Mouse (Mus musculus) midbrain, embryonic 10.5 days (tissue): ENCODE measurements around the gene Kpna3. TPM values are rescaled to one million over a fixed set of nuclear protein-coding genes. Genes with fewer than 3 reads are reported as not detected.

ENCODE experiments used
- DNase-seq: peaks from one replicate; pipeline ENCODE4 v3.0.0-alpha.2; 2017; ENCODE audit warnings: low spot score
- H3K27ac ChIP-seq: fragments of 300-500 bp; sonication (generic); replicated peaks from 2 replicates; pipeline ENCODE4 v1.5.1; 2016; ENCODE audit warnings: mild to moderate bottlenecking
- H3K27me3 ChIP-seq: fragments of 300-500 bp; sonication (generic); 2 replicates; pipeline ENCODE4 v1.6.1; 2016; ENCODE audit warnings: low read depth, mild to moderate bottlenecking; ENCODE audit not compliant: poor library complexity, severe bottlenecking
- H3K36me3 ChIP-seq: fragments of 300-500 bp; sonication (generic); 2 replicates; pipeline ENCODE4 v1.6.1; 2016; ENCODE audit warnings: mild to moderate bottlenecking, moderate library complexity
- H3K4me1 ChIP-seq: fragments of 300-500 bp; sonication (generic); 2 replicates; pipeline ENCODE4 v1.6.1; 2016
- H3K4me3 ChIP-seq: fragments of 300-500 bp; sonication (generic); 2 replicates; pipeline ENCODE4 v1.5.1; 2016; ENCODE audit warnings: mild to moderate bottlenecking, moderate library complexity
- H3K9me3 ChIP-seq: fragments of 300-500 bp; sonication (generic); replicated peaks from 2 replicates; pipeline ENCODE4 v1.6.1; 2016; ENCODE audit warnings: mild to moderate bottlenecking
- WGBS: fragments of 180-500 bp; shearing (Covaris S2); methylation state at CpG from one replicate; pipeline ENCODE4 v1.1.7; 2016; 5-methylcytosine and 5-hydroxymethylcytosine counted together
- polyA plus RNA-seq: library from polyadenylated mRNA; unstranded; fragments of >200 nt; fragmentation: Nextera tagmentation; extraction: Ambion mirVana; gene quantifications from 2 replicates; pipeline ENCODE4 v1.2.1, GENCODE M21; 2016

Kpna3 gene
- polyA plus RNA-seq, 1 experiment from 2014 or later: 90.9 TPM

- 95% methylated on average over 2 of the region's 2 CpGs for WGBS
- no peak overlapping the region for H3K27ac ChIP-seq
- no peaks in the 10 kb centered on the region for H3K9me3 ChIP-seq
- no peaks in the 10 kb centered on the region for H3K27me3 ChIP-seq
- no peak for DNase-seq
- no peak overlapping the region for H3K4me3 ChIP-seq
- H3K4me1 ChIP-seq: no peaks in the 10 kb centered on the region
- H3K36me3 ChIP-seq: peaks cover 25% of the 10 kb centered on the region
Observed at GRCm38 (mm10) chr14:61425080-61425665, 14.5 kb downstream of the Kpna3 start.

- 89% methylated on average over 4 of the region's 4 CpGs for WGBS
- DNase-seq: no peak
- Histone ChIP-seq H3K27ac (no peak overlapping the region), H3K4me3 (no peak overlapping the region), H3K9me3 (no peaks in the 10 kb centered on the region), H3K36me3 (no peaks in the 10 kb centered on the region), H3K27me3 (no peaks in the 10 kb centered on the region), H3K4me1 (peaks cover 16% of the 10 kb centered on the region)
Observed at GRCm38 (mm10) chr14:61415719-61416118, 24.0 kb downstream of the Kpna3 start.

DNA sequence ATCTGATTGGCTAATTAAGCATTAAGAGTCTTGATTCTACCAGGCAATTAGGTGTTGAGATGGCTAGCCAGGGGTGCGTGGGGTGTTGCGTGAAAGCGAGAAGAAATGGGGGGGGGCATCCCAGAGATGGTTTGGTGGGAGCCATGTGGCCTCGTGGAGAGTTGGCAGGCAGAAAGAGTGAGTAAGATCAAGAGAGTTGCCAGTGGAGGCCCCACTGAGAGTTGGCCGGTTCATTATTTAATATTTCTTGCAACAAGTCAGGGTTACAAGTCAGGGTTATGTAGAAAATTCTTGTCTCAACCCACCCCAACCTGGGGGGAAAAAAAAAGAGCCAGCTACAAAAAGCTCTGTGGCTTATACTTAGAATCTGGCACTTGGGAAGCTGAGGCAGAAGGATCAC lies 24.4 kb downstream of the Kpna3 start:
- Histone ChIP-seq H3K4me3 (no peak overlapping the region), H3K4me1 (peaks cover 16% of the 10 kb centered on the region), H3K9me3 (no peaks in the 10 kb centered on the region), H3K36me3 (no peaks in the 10 kb centered on the region), H3K27me3 (no peaks in the 10 kb centered on the region), H3K27ac (no peak overlapping the region)
- no peak for DNase-seq
- WGBS: 87% methylated on average over 5 of the region's 5 CpGs

DNA sequence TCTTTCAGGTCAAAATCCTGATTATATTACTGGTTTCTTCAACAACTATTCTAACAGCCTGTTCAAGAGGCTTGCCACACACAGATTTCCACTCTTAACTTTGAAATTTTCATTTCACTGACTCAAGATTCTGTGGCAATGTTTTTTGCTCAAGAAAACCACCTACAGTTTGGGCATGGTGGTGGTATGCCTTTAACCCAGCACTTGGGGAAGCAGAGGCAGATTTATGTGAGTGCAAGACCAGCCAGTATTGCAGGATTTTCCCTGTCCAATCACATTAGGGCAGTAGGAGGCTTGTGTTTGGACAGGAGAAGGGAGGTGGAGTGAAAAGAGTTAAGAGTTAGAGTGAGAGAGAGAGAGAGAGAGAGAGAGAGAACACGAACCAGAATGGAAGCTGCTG lies 24.9 kb downstream of the Kpna3 start:
- no peak overlapping the region for H3K27ac ChIP-seq
- WGBS: 46% methylated on average over 1 of the region's 1 CpGs
- no peaks in the 10 kb centered on the region for H3K36me3 ChIP-seq
- H3K4me1 ChIP-seq: peaks cover 16% of the 10 kb centered on the region
- no peaks in the 10 kb centered on the region for H3K9me3 ChIP-seq
- no peak overlapping the region for H3K4me3 ChIP-seq
- no peak for DNase-seq
- H3K27me3 ChIP-seq: no peaks in the 10 kb centered on the region

DNA sequence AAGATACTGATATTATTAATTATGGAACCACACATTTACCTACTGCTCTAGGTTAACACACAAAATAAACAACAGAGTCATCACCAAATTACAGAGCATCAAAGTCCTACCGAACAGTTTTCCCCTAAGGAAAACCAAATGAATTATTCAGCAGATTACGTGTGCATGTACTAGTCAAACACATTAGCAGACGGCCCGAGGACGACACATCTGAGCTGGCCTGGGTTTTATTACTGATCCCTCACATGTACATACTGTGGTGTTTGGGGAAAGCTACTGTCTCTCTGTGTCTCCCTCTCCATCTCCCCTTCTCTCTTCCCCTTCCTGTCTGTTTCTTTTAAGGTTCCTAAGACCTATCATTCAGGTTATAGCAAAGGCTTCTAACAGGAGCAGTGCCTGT lies 25.5 kb downstream of the Kpna3 start:
- no peaks in the 10 kb centered on the region for H3K27me3 ChIP-seq
- peaks cover 16% of the 10 kb centered on the region for H3K4me1 ChIP-seq
- H3K36me3 ChIP-seq: no peaks in the 10 kb centered on the region
- WGBS: 69% methylated on average over 5 of the region's 5 CpGs
- no peaks in the 10 kb centered on the region for H3K9me3 ChIP-seq
- DNase-seq: no peak
- H3K27ac ChIP-seq: no peak overlapping the region
- no peak overlapping the region for H3K4me3 ChIP-seq

GRCm38 (mm10) chr14:61413686-61414085 lies 26.0 kb downstream of the Kpna3 start:
- H3K27ac ChIP-seq: no peak overlapping the region
- no peak for DNase-seq
- WGBS: 85% methylated on average over 3 of the region's 3 CpGs
- no peak overlapping the region for H3K4me3 ChIP-seq
- peaks cover 16% of the 10 kb centered on the region for H3K4me1 ChIP-seq
- no peaks in the 10 kb centered on the region for H3K27me3 ChIP-seq
- no peaks in the 10 kb centered on the region for H3K9me3 ChIP-seq
- H3K36me3 ChIP-seq: no peaks in the 10 kb centered on the region

DNA sequence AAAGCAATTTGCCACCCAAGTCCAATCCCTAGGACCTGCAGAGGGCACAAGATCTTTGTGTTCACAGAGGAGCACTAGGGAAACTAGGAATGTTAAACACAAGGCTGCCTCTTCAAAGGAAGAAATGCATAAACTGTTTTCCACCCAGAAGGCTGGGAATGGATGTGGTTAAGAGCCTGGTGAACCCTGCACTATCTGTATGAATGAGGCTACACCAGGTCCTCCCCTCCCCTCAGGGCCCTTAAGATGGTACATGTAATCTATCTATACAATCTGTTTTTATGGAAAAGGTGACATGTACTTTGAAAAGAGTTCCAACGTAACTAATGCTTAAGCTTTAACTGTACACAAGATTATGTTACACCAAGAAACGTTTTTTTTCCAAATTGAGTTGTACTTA lies 29.7 kb downstream of the Kpna3 start:
- Histone ChIP-seq H3K36me3 (peaks cover 6% of the 10 kb centered on the region), H3K9me3 (no peaks in the 10 kb centered on the region), H3K4me1 (peaks cover 9% of the 10 kb centered on the region), H3K27me3 (no peaks in the 10 kb centered on the region), H3K27ac (no peak overlapping the region), H3K4me3 (no peak overlapping the region)
- no peak for DNase-seq
- WGBS: 80% methylated on average over 2 of the region's 2 CpGs

DNA sequence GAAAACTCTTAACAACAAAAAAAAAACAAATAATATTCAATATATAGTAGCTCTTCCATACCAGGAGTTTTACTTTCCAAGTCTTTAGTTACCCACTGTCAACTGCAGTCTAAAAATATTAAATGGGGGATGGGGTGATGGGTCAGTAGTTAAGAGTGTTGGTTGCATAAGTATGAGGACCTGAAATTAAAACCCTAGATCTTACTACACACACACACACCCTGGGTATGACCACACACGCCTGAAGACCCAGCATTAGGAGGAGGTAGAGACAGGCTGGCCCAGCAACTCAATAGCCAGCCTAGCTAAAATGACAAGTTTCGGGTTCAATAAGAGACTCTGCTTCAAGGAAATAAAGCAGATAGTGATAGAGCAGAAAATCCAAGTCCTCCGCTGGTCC lies 32.6 kb downstream of the Kpna3 start:
- H3K27ac ChIP-seq: no peak overlapping the region
- no peaks in the 10 kb centered on the region for H3K27me3 ChIP-seq
- WGBS: 88% methylated on average over 3 of the region's 3 CpGs
- H3K4me3 ChIP-seq: no peak overlapping the region
- DNase-seq: no peak
- H3K4me1 ChIP-seq: no peaks in the 10 kb centered on the region
- peaks cover 12% of the 10 kb centered on the region for H3K36me3 ChIP-seq
- H3K9me3 ChIP-seq: no peaks in the 10 kb centered on the region

GRCm38 (mm10) chr14:61405761-61406160 lies 33.9 kb downstream of the Kpna3 start:
- Histone ChIP-seq H3K4me1 (no peaks in the 10 kb centered on the region), H3K27ac (no peak overlapping the region), H3K36me3 (peaks cover 25% of the 10 kb centered on the region), H3K27me3 (no peaks in the 10 kb centered on the region), H3K9me3 (no peaks in the 10 kb centered on the region), H3K4me3 (no peak overlapping the region)
- no peak for DNase-seq

DNA sequence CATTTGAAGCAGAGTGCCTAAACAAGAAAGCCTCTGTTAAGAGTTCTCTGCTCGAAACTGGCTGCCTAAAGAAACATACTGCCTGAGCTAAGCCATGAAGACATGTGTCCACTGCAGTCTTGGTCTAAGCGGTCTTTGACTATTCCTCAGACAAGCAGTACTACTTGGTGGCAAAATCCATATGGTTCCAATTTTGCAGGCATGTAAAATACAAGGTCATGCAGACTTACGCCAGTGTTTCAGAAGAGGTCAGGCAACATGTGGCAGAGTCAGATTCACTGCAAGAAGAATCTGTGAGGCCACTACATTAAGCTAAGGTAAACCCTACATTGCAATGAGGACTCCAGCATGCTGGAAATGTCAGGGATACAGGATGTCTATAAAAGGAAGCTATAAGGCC lies 34.7 kb downstream of the Kpna3 start:
- H3K9me3 ChIP-seq: no peaks in the 10 kb centered on the region
- H3K4me3 ChIP-seq: no peak overlapping the region
- no peaks in the 10 kb centered on the region for H3K27me3 ChIP-seq
- no peaks in the 10 kb centered on the region for H3K4me1 ChIP-seq
- peaks cover 33% of the 10 kb centered on the region for H3K36me3 ChIP-seq
- no peak overlapping the region for H3K27ac ChIP-seq
- no peak for DNase-seq
- WGBS: 81% methylated on average over 3 of the region's 3 CpGs

GRCm38 (mm10) chr14:61394745-61395144 lies 44.9 kb downstream of the Kpna3 start:
- peaks cover 52% of the 10 kb centered on the region for H3K36me3 ChIP-seq
- 93% methylated on average over 6 of the region's 6 CpGs for WGBS
- H3K4me3 ChIP-seq: no peak overlapping the region
- H3K27ac ChIP-seq: no peak overlapping the region
- no peak for DNase-seq
- no peaks in the 10 kb centered on the region for H3K4me1 ChIP-seq
- no peaks in the 10 kb centered on the region for H3K27me3 ChIP-seq
- no peaks in the 10 kb centered on the region for H3K9me3 ChIP-seq

GRCm38 (mm10) chr14:61390586-61390985 lies 49.1 kb downstream of the Kpna3 start:
- 90% methylated on average over 3 of the region's 3 CpGs for WGBS
- no peak overlapping the region for H3K27ac ChIP-seq
- no peak for DNase-seq
- H3K36me3 ChIP-seq: peaks cover 58% of the 10 kb centered on the region
- H3K4me3 ChIP-seq: no peak overlapping the region
- no peaks in the 10 kb centered on the region for H3K27me3 ChIP-seq
- H3K4me1 ChIP-seq: no peaks in the 10 kb centered on the region
- H3K9me3 ChIP-seq: no peaks in the 10 kb centered on the region

- no peaks in the 10 kb centered on the region for H3K9me3 ChIP-seq
- DNase-seq: no peak
- WGBS: 93% methylated on average over 2 of the region's 2 CpGs
- no peaks in the 10 kb centered on the region for H3K4me1 ChIP-seq
- H3K27me3 ChIP-seq: no peaks in the 10 kb centered on the region
- no peak overlapping the region for H3K4me3 ChIP-seq
- H3K36me3 ChIP-seq: peaks cover 70% of the 10 kb centered on the region
- H3K27ac ChIP-seq: no peak overlapping the region
Observed at GRCm38 (mm10) chr14:61367290-61367689, 72.4 kb downstream of the Kpna3 start.

- DNase-seq: no peak
- no peak overlapping the region for H3K4me3 ChIP-seq
- H3K36me3 ChIP-seq: peaks cover 43% of the 10 kb centered on the region
- peaks cover 10% of the 10 kb centered on the region for H3K4me1 ChIP-seq
- WGBS: 93% methylated on average over 3 of the region's 3 CpGs
- no peak overlapping the region for H3K27ac ChIP-seq
- no peaks in the 10 kb centered on the region for H3K27me3 ChIP-seq
- H3K9me3 ChIP-seq: no peaks in the 10 kb centered on the region
Observed at GRCm38 (mm10) chr14:61364656-61365055, 75.0 kb downstream of the Kpna3 start.
